Comparison of ENCODE assay signal across 8 mouse cellular contexts in the genomic region with DNA sequence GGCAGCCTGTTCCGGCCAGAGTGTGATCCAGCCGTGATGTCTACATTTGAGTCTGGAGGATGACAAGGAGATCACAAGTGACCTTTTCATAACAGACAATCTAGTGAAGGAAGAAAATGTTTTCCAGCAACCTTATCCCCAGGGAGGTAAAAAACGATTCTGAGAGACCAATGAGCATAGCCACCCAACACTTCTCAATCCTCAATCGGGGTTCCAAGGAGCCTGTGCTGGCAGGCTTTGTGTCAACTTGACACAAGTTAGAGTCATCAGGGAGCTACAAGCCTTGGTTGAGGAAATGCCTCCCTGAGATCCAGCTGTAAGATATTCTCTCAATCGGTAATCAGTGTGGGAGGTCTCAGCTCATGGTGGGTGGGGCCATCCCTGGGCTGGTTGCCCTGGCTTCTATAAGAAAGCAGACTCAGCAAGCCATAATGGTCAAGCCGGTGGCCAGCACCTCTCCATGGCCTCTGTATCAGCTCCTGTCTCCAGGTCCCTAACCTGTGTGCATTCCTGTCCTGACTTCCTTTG. TPM values are rescaled to one million over a fixed set of nuclear protein-coding genes. Genes with fewer than 3 reads are reported as not detected.
DNase-seq lines count a peak whose midpoint lies in the region; ATAC-seq and TF ChIP-seq lines count a peak whose summit lies in the region.

Gene Rph3al, minus strand, starts transcription at position 51 of the 528 bp plus-strand sequence.

- no peak within 1 kb of the TSS for H3K9ac ChIP-seq in forebrain, postnatal 0 days
- H3K9ac ChIP-seq in forebrain, embryonic 13.5 days = no peak within 1 kb of the TSS
- peak within 1 kb of the TSS; percentile 67 for H3K9ac ChIP-seq in intestine, embryonic 16.5 days (ENCODE audit: low read depth, low read length)
- no peak within 1 kb of the TSS for H3K9ac ChIP-seq in lung, postnatal 0 days (replicated peaks; ENCODE audit: low read depth)
- no peak within 1 kb of the TSS for H3K9ac ChIP-seq in liver, postnatal 0 days (replicated peaks)

- no peak for TF ChIP-seq CTCF in forebrain, postnatal 0 days (IDR thresholded peaks at IDR 0.05; ENCODE audit: low read depth)
- TF ChIP-seq CTCF in lung, postnatal 0 days (IDR thresholded peaks at IDR 0.05) = no peak
- no peak for TF ChIP-seq CTCF in liver, postnatal 0 days (IDR thresholded peaks at IDR 0.05; ENCODE audit: low read depth)

- peak within 1 kb of the TSS; percentile 76 for H3K27ac ChIP-seq in forebrain, embryonic 10.5 days
- no peak within 1 kb of the TSS; the same call in 1 of the 2 replicates for H3K27ac ChIP-seq in forebrain, postnatal 0 days (ENCODE audit: low read depth, low read length)
- H3K27ac ChIP-seq in forebrain, embryonic 13.5 days = peak within 1 kb of the TSS; percentile 63
- H3K27ac ChIP-seq in intestine, embryonic 16.5 days (ENCODE audit: low read length) = peak within 1 kb of the TSS; percentile 97
- peak within 1 kb of the TSS; percentile 74 for H3K27ac ChIP-seq in lung, postnatal 0 days (ENCODE audit: low read length)
- H3K27ac ChIP-seq in liver, postnatal 0 days (ENCODE audit: low read depth) = no peak within 1 kb of the TSS

- no peaks in the 10 kb centered on the region for H3K27me3 ChIP-seq in forebrain, embryonic 10.5 days (ENCODE audit: poor library complexity, severe bottlenecking)
- H3K27me3 ChIP-seq in forebrain, postnatal 0 days (ENCODE audit: insufficient read depth, low read length) = no peaks in the 10 kb centered on the region
- H3K27me3 ChIP-seq in forebrain, embryonic 13.5 days = no peaks in the 10 kb centered on the region
- H3K27me3 ChIP-seq in intestine, embryonic 16.5 days (replicated peaks; ENCODE audit: control insufficient read depth, insufficient read depth, low read length) = no peaks in the 10 kb centered on the region
- no peaks in the 10 kb centered on the region for H3K27me3 ChIP-seq in lung, postnatal 0 days (replicated peaks; ENCODE audit: insufficient read depth, low read length)
- no peaks in the 10 kb centered on the region for H3K27me3 ChIP-seq in liver, postnatal 0 days (ENCODE audit: insufficient read depth, low read length)

- no peak for TF ChIP-seq EP300 in lung, postnatal 0 days (IDR thresholded peaks at IDR 0.05)
- TF ChIP-seq EP300 in liver, postnatal 0 days (IDR thresholded peaks at IDR 0.05; ENCODE audit: low read depth) = no peak

- no peak within 1 kb of the TSS for H3K4me3 ChIP-seq in forebrain, embryonic 10.5 days
- no peak within 1 kb of the TSS for H3K4me3 ChIP-seq in forebrain, postnatal 0 days (ENCODE audit: low read depth, low read length)
- H3K4me3 ChIP-seq in forebrain, embryonic 13.5 days = no peak within 1 kb of the TSS
- H3K4me3 ChIP-seq in intestine, embryonic 16.5 days (ENCODE audit: low read length) = peak within 1 kb of the TSS; percentile 45
- no peak within 1 kb of the TSS for H3K4me3 ChIP-seq in lung, postnatal 0 days (ENCODE audit: low read depth, low read length)
- H3K4me3 ChIP-seq in liver, postnatal 0 days (ENCODE audit: low read depth, low read length) = no peak within 1 kb of the TSS

- DNase-seq in forebrain, embryonic 10.5 days (ENCODE audit: extremely low spot score, low spot score) = no peak
- no peak for DNase-seq in forebrain, postnatal 0 days
- no peak for DNase-seq in lung, postnatal 0 days (ENCODE audit: low spot score)
- no peak for DNase-seq in retina, postnatal 1 day
- no peak for DNase-seq in liver, postnatal 0 days
- no peak for DNase-seq in cerebellum, adult 18-20 months

- ATAC-seq in forebrain, postnatal 0 days = no peak
- no peak for ATAC-seq in forebrain, embryonic 13.5 days
- no peak for ATAC-seq in intestine, embryonic 16.5 days
- ATAC-seq in lung, postnatal 0 days = no peak
- no peak for ATAC-seq in liver, postnatal 0 days

- no peaks in the 10 kb centered on the region for H3K36me3 ChIP-seq in forebrain, embryonic 10.5 days (replicated peaks)
- no peaks in the 10 kb centered on the region for H3K36me3 ChIP-seq in forebrain, postnatal 0 days (ENCODE audit: insufficient read depth)
- H3K36me3 ChIP-seq in forebrain, embryonic 13.5 days (ENCODE audit: poor library complexity, severe bottlenecking) = no peaks in the 10 kb centered on the region
- H3K36me3 ChIP-seq in intestine, embryonic 16.5 days (ENCODE audit: control insufficient read depth, insufficient read depth, low read length) = no peaks in the 10 kb centered on the region
- no peaks in the 10 kb centered on the region for H3K36me3 ChIP-seq in lung, postnatal 0 days (ENCODE audit: insufficient read depth, low read length)
- no peaks in the 10 kb centered on the region for H3K36me3 ChIP-seq in liver, postnatal 0 days (replicated peaks; ENCODE audit: insufficient read depth, low read length)

- H3K9me3 ChIP-seq in forebrain, embryonic 10.5 days = peaks cover 7% of the 10 kb centered on the region; the same call in 1 of the 2 replicates
- no peaks in the 10 kb centered on the region for H3K9me3 ChIP-seq in forebrain, postnatal 0 days (ENCODE audit: low read length)
- 0 out of 2 replicates have a peak, but pooled peaks cover 3% of the 10 kb centered on the region for H3K9me3 ChIP-seq in forebrain, embryonic 13.5 days (replicated peaks)
- H3K9me3 ChIP-seq in intestine, embryonic 16.5 days (ENCODE audit: control insufficient read depth, low read length) = peaks cover 6% of the 10 kb centered on the region; the same call in 1 of the 2 replicates
- no peaks in the 10 kb centered on the region for H3K9me3 ChIP-seq in lung, postnatal 0 days (ENCODE audit: low read length)
- H3K9me3 ChIP-seq in liver, postnatal 0 days (ENCODE audit: low read length) = peaks cover 2% of the 10 kb centered on the region; the same call in 1 of the 2 replicates

- H3K4me2 ChIP-seq in forebrain, postnatal 0 days (ENCODE audit: low read depth) = no peak within 1 kb of the TSS
- 0 out of 2 replicates have a peak within 1 kb of the TSS, but pooled peaks have one; percentile 12 for H3K4me2 ChIP-seq in forebrain, embryonic 13.5 days
- H3K4me2 ChIP-seq in intestine, embryonic 16.5 days (ENCODE audit: low read depth, low read length) = peak within 1 kb of the TSS; percentile 56
- peak within 1 kb of the TSS; percentile 14 for H3K4me2 ChIP-seq in lung, postnatal 0 days (replicated peaks; ENCODE audit: low read depth, low read length)
- no peak within 1 kb of the TSS for H3K4me2 ChIP-seq in liver, postnatal 0 days (ENCODE audit: low read depth, low read length)

- WGBS in forebrain, embryonic 10.5 days = 68% methylated on average over 6 of the region's 6 CpGs
- whole genome bisulfite sequencing in forebrain, postnatal 0 days = 69% methylated on average over 6 of the region's 6 CpGs
- WGBS in forebrain, embryonic 13.5 days = 73% methylated on average over 6 of the region's 6 CpGs
- WGBS in intestine, embryonic 16.5 days = 47% methylated on average over 6 of the region's 6 CpGs
- 49% methylated on average over 6 of the region's 6 CpGs for WGBS in lung, postnatal 0 days
- 57% methylated on average over 6 of the region's 6 CpGs for WGBS in liver, postnatal 0 days (ENCODE audit: insufficient replicate concordance)

- H3K4me1 ChIP-seq in forebrain, embryonic 10.5 days = peaks cover 44% of the 10 kb centered on the region
- H3K4me1 ChIP-seq in forebrain, postnatal 0 days (ENCODE audit: insufficient read depth) = no peaks in the 10 kb centered on the region
- H3K4me1 ChIP-seq in forebrain, embryonic 13.5 days = peaks cover 11% of the 10 kb centered on the region
- peaks cover 50% of the 10 kb centered on the region for H3K4me1 ChIP-seq in intestine, embryonic 16.5 days (ENCODE audit: control insufficient read depth, insufficient read depth, low read length)
- H3K4me1 ChIP-seq in lung, postnatal 0 days (ENCODE audit: insufficient read depth, low read depth, low read length) = peaks cover 19% of the 10 kb centered on the region; the same call in 1 of the 2 replicates
- peaks cover 11% of the 10 kb centered on the region for H3K4me1 ChIP-seq in liver, postnatal 0 days (ENCODE audit: insufficient read depth)

RNA-seq across cellular contexts. Expression of gene Rph3al, which starts in this region (rescaled TPM):
- 2.1 and 2.9 TPM in 2 replicates for polyA plus RNA-seq in forebrain, embryonic 10.5 days (2016; fragmentation: Nextera tagmentation; extraction: Ambion mirVana)
- total RNA-seq in forebrain, postnatal 0 days (2014; rRNA removed) = 1.4 and 1.9 TPM in 2 replicates
- 1.5 and 2.4 TPM in 2 replicates for polyA plus RNA-seq in forebrain, postnatal 0 days (2015; fragmentation: Nextera tagmentation; extraction: Ambion mirVana)
- 1.1 and 1.3 TPM in 2 replicates for polyA plus RNA-seq in forebrain, embryonic 13.5 days (2015; fragmentation: Nextera tagmentation; extraction: Ambion mirVana)
- 20.1 and 21.1 TPM in 2 replicates for polyA plus RNA-seq in intestine, embryonic 16.5 days (2015; fragmentation: Nextera tagmentation; extraction: Ambion mirVana)
- 10.7 and 11.0 TPM in 2 replicates for polyA plus RNA-seq in lung, postnatal 0 days (2015; fragmentation: Nextera tagmentation; extraction: Ambion mirVana)
- polyA plus RNA-seq in liver, postnatal 0 days (2015; fragmentation: Nextera tagmentation; extraction: Ambion mirVana) = 0.83 and 0.86 TPM in 2 replicates

Comparison
In these comparisons a context has a peak if more than half of its experiments do, and no peak if none do; other contexts are left out.
1. H3K27ac ChIP-seq: peak in forebrain, embryonic 10.5 days (single experiment), forebrain, embryonic 13.5 days (single experiment), intestine, embryonic 16.5 days (single experiment) and lung, postnatal 0 days (single experiment); none in forebrain, postnatal 0 days (single experiment) and liver, postnatal 0 days (single experiment).
2. H3K4me2 ChIP-seq: peak in forebrain, embryonic 13.5 days (single experiment), intestine, embryonic 16.5 days (single experiment) and lung, postnatal 0 days (single experiment); none in forebrain, postnatal 0 days (single experiment) and liver, postnatal 0 days (single experiment).